Mouse (Mus musculus) midbrain, embryonic 13.5 days (tissue): ENCODE data around the gene Crispld2. TPM values are rescaled to one million over a fixed set of nuclear protein-coding genes. Genes with fewer than 3 reads are reported as not detected.

ENCODE experiments used
- ATAC-seq: fragments of 200-750 bp; cut with Nextera tagmentation; 2 replicates; pipeline ENCODE4 v1.8.0; 2017; ENCODE audit warnings: mild to moderate bottlenecking, moderate TSS enrichment, moderate library complexity
- H3K27ac ChIP-seq: fragments of 300-500 bp; sonication (generic); 2 replicates; pipeline ENCODE4 v1.5.1; 2015; ENCODE audit warnings: inconsistent platforms, mild to moderate bottlenecking, moderate library complexity
- H3K27me3 ChIP-seq: fragments of 300-500 bp; sonication (generic); 2 replicates; pipeline ENCODE4 v1.6.1; 2015; ENCODE audit warnings: mild to moderate bottlenecking, inconsistent platforms
- H3K36me3 ChIP-seq: fragments of 300-500 bp; sonication (generic); 2 replicates; pipeline ENCODE4 v1.6.1; 2015; ENCODE audit warnings: mild to moderate bottlenecking, inconsistent platforms
- H3K4me1 ChIP-seq: fragments of 300-500 bp; sonication (generic); replicated peaks from 2 replicates; pipeline ENCODE4 v1.6.1; 2015; ENCODE audit warnings: inconsistent platforms
- H3K4me2 ChIP-seq: fragments of 300-500 bp; sonication (generic); replicated peaks from 2 replicates; pipeline ENCODE4 v1.6.1; 2015; ENCODE audit warnings: moderate library complexity, mild to moderate bottlenecking, inconsistent platforms
- H3K4me3 ChIP-seq: fragments of 300-500 bp; sonication (generic); replicated peaks from 2 replicates; pipeline ENCODE4 v1.5.1; 2015; ENCODE audit warnings: mild to moderate bottlenecking, inconsistent platforms
- H3K9ac ChIP-seq: fragments of 300-500 bp; sonication (generic); replicated peaks from 2 replicates; pipeline ENCODE4 v1.6.1; 2015; ENCODE audit warnings: mild to moderate bottlenecking, inconsistent platforms
- H3K9me3 ChIP-seq: fragments of 300-500 bp; sonication (generic); 2 replicates; pipeline ENCODE4 v1.6.1; 2016; ENCODE audit warnings: mild to moderate bottlenecking, inconsistent platforms
- WGBS: fragments of 180-500 bp; shearing (Covaris S2); methylation state at CpG from one replicate; pipeline ENCODE4 v1.1.7; 2015; 5-methylcytosine and 5-hydroxymethylcytosine counted together
- polyA plus RNA-seq: library from polyadenylated mRNA; unstranded; fragments of >200 nt; fragmentation: Nextera tagmentation; extraction: Ambion mirVana; gene quantifications from 2 replicates; pipeline ENCODE4 v1.2.1, GENCODE M21; 2015

Gene Crispld2
- polyA plus RNA-seq, 1 experiment from 2014 or later, result 2.1 TPM

DNA sequence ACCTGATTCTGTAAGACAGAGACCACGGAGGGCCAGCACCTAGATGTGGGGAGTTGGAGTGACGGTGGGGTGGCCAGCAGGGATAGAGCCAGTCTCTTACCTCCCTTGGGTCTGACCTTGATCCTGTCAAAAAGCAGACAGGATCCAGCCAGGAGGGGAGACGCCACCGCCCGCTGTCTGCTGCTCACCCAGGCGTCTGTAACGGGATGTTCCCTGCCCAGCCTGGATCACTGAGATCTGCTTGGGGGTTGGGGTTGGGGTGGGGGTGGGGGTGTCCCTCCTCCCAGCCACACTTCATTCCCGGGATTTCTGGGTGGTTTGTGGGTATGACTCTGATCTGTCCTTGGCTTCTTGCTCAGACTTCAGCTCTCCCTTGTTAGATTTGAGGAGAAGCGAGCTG, 10.1 kb downstream of the Crispld2 start:
- Histone ChIP-seq H3K4me3 (no peak overlapping the region), H3K9ac (no peak overlapping the region), H3K4me1 (peaks cover 5% of the 10 kb centered on the region; the same call in 1 of the 2 replicates), H3K36me3 (no peaks in the 10 kb centered on the region), H3K4me2 (no peak overlapping the region), H3K27ac (no peak overlapping the region), H3K27me3 (no peaks in the 10 kb centered on the region), H3K9me3 (no peaks in the 10 kb centered on the region)
- no peak for ATAC-seq
- WGBS, result 54% methylated on average over 9 of the region's 9 CpGs

DNA sequence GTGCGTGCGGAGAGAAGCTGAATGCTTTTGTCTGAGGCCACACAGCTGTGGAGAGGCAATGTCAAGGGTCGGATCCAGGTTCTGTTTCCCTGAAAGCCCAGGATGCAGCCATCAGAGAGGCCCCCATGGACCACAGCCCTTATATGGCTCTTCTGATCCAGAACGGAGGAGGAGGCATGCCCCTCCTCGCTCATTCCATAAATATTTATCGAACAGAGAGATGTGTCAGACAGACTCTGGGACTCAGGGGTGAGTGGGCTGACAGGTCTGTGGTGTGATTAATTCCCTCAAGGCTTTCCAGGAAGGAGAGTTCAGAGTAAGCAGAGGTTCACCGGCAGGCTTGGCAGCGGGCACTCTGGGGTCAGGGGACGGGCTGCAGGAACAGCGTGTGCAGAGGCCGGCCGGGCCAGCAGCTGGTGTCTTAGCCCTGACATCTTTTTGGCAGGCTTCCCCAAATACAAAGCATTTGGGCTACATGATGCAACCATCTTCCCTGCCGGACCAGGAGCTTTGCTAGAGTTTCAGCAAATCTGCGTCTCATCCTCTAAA, 12.0 kb downstream of the Crispld2 start:
- Histone ChIP-seq H3K27ac (no peak overlapping the region), H3K9me3 (no peaks in the 10 kb centered on the region), H3K4me3 (no peak overlapping the region), H3K27me3 (no peaks in the 10 kb centered on the region), H3K4me1 (peaks cover 5% of the 10 kb centered on the region; the same call in 1 of the 2 replicates), H3K4me2 (no peak overlapping the region), H3K36me3 (no peaks in the 10 kb centered on the region), H3K9ac (no peak overlapping the region)
- 47% methylated on average over 14 of the region's 14 CpGs for WGBS
- ATAC-seq, result peak; percentile 43; the same call in 1 of the 2 replicates

DNA sequence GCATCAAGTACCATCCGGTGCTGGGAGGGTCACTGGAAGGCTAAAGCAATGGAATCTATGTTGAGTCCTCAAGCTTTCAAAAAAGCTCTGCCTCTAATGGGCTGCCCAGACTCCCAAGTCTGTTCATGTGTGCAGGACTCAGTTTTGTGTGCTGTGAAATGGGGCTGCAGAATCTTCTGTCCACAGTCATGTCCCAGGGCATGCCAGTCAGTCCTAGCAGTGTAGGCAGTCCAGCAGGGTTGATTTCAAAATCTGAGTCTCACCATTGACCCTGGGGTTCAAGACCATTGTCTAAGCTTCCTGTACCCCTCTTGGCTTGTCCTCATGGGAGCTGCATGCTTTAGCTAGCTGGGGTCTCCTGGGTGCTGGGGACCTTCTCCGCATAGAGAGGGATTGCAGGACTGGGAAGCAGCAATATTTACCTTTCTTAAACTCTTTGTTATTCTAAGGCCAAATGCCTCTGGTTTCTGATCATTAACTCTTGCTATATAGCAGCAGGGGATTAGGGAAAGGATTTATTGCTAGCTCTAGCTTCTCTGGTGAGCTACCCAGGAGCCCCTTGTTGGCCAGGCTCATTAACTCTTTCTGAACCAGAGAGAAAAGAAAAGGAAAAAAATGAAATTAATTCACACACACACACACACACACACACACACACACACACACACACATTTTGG, 12.6 kb downstream of the Crispld2 start:
- ATAC-seq, result no peak
- H3K27ac ChIP-seq, result no peak overlapping the region
- H3K9ac ChIP-seq, result no peak overlapping the region
- no peak overlapping the region for H3K4me3 ChIP-seq
- H3K9me3 ChIP-seq, result no peaks in the 10 kb centered on the region
- 49% methylated on average over 2 of the region's 2 CpGs for WGBS
- no peaks in the 10 kb centered on the region for H3K27me3 ChIP-seq
- peaks cover 5% of the 10 kb centered on the region; the same call in 1 of the 2 replicates for H3K4me1 ChIP-seq
- no peaks in the 10 kb centered on the region for H3K36me3 ChIP-seq
- H3K4me2 ChIP-seq, result no peak overlapping the region

DNA sequence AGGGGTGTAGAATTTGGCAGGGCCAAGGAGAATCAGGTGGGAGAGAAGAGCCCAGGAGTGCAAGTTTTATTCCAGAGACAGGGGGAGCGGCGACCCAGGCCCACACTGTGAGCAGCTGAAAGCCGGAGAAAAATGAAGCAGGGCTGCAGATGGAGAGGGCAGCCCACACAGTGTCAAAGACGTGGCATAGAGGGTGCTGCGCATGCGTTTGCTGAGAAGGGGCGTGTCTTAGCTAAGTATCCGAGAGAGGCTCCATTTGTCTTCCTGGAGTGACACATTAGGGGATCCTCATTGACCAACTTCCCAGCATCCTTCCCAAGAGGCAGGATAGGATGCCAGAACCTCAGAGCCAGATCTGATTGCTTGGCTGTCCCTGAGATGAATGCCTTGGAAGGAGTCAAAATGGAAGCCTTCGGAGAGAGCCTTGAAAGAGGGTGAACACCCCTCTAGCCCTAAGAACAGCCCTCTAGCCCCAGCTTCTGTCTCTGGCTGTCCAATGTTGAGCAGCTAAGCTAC, 14.5 kb downstream of the Crispld2 start:
- H3K4me1 ChIP-seq, result peaks cover 5% of the 10 kb centered on the region; the same call in 1 of the 2 replicates
- no peaks in the 10 kb centered on the region for H3K9me3 ChIP-seq
- H3K4me3 ChIP-seq, result no peak overlapping the region
- WGBS, result 43% methylated on average over 9 of the region's 9 CpGs
- ATAC-seq, result no peak
- peaks cover 3% of the 10 kb centered on the region; the same call in 1 of the 2 replicates for H3K27me3 ChIP-seq
- H3K4me2 ChIP-seq, result no peak overlapping the region
- no peaks in the 10 kb centered on the region for H3K36me3 ChIP-seq
- H3K27ac ChIP-seq, result no peak overlapping the region
- no peak overlapping the region for H3K9ac ChIP-seq

DNA sequence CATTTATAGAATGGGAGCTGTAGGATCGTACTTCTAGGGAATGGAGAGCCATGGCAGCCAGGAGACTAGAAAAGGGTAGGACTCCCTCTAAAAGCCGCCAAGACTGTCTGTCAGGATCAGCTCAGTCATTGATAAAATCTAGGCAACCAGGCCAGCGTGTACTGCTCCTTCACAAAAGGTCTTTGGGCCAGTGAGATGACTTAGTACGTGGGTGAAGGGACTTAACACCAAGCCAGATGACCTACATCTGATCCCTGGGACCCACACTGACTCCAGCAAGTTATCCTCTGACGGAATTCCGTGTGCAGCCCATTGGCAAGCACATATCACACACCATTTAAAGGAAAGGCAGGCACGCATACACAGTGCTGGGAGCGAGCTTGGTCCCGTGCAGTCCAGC, 14.9 kb downstream of the Crispld2 start:
- no peak overlapping the region for H3K9ac ChIP-seq
- no peaks in the 10 kb centered on the region for H3K9me3 ChIP-seq
- no peak for ATAC-seq
- H3K4me1 ChIP-seq, result peaks cover 5% of the 10 kb centered on the region; the same call in 1 of the 2 replicates
- no peak overlapping the region for H3K27ac ChIP-seq
- peaks cover 3% of the 10 kb centered on the region; the same call in 1 of the 2 replicates for H3K27me3 ChIP-seq
- no peak overlapping the region for H3K4me2 ChIP-seq
- H3K4me3 ChIP-seq, result no peak overlapping the region
- 82% methylated on average over 9 of the region's 9 CpGs for WGBS
- no peaks in the 10 kb centered on the region for H3K36me3 ChIP-seq

DNA sequence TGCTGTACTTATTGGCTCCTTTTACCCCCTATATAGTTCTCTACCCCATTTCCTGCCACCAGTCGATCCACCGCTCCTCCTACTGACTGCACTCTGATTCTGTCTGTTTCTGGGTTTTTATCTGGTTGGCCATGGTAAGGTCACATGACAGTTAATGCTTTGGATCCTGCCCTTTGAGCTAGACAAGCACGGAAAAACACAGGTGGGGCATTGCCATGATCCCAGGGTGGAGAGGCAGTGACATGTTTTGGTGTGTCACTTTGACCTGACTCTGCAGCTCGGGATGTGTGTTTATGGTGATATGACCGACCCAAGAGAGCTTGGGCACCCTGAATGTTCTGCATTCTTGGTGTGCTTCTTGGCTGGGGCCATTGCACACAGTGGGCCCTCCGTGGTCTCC, 17.0 kb downstream of the Crispld2 start:
- peaks cover 5% of the 10 kb centered on the region; the same call in 1 of the 2 replicates for H3K4me1 ChIP-seq
- H3K4me3 ChIP-seq, result no peak overlapping the region
- 71% methylated on average over 6 of the region's 6 CpGs for WGBS
- H3K27ac ChIP-seq, result no peak overlapping the region
- no peaks in the 10 kb centered on the region for H3K9me3 ChIP-seq
- peaks cover 3% of the 10 kb centered on the region; the same call in 1 of the 2 replicates for H3K27me3 ChIP-seq
- no peak for ATAC-seq
- H3K4me2 ChIP-seq, result no peak overlapping the region
- H3K9ac ChIP-seq, result no peak overlapping the region
- no peaks in the 10 kb centered on the region for H3K36me3 ChIP-seq

DNA sequence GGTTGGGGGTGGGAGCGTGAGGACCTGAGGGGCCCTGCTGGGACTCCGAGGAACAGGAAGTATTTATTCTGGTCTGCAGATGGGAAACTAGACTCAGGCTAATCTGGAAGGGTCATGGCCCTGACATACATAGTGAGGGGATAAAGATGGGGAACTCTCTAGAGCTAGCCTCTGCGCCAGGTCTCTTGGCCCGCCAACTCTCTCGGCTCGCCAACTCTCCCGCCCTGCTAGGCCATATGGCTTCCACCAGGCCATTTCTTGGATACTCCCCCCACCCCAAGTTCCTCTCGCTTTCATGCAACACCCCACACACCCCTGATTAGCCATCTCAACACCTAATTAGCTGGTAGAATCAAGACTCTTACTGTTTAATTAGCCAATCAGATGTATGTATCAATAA, 20.3 kb downstream of the Crispld2 start:
- WGBS, result 91% methylated on average over 8 of the region's 8 CpGs
- no peak; the same call in 1 of the 2 replicates for ATAC-seq
- peaks cover 4% of the 10 kb centered on the region; the same call in 1 of the 2 replicates for H3K4me1 ChIP-seq

DNA sequence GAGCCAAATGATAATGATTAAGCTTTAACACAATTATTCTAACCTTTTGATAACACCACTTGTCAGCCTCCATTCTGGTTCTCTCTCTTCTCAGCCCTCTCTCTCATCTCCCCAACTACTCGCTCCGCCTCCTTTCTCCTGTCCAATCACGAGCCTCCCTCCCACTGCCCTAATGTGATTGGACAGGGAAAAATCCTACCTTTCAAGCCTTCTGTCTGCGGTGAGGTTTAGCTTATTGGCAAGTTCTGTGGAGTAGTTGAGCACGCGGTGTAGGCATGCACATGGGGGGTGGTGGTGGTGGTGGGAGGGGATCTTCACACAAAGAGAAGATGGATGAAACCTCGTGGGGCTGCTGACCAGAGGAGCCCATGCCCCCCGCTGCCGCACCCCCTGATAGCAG, 20.7 kb downstream of the Crispld2 start:
- H3K27me3 ChIP-seq, result peaks cover 3% of the 10 kb centered on the region; the same call in 1 of the 2 replicates
- no peak for ATAC-seq
- WGBS, result 28% methylated on average over 9 of the region's 9 CpGs
- H3K27ac ChIP-seq, result no peak overlapping the region
- H3K36me3 ChIP-seq, result no peaks in the 10 kb centered on the region
- H3K4me1 ChIP-seq, result peaks cover 4% of the 10 kb centered on the region; the same call in 1 of the 2 replicates
- H3K4me2 ChIP-seq, result no peak overlapping the region
- H3K4me3 ChIP-seq, result no peak overlapping the region
- no peak overlapping the region for H3K9ac ChIP-seq
- no peaks in the 10 kb centered on the region for H3K9me3 ChIP-seq

More for the DNA sequence above, 20.3 kb downstream of the Crispld2 start:
- Histone ChIP-seq H3K4me3 (no peak overlapping the region), H3K9me3 (no peaks in the 10 kb centered on the region), H3K27ac (no peak overlapping the region), H3K4me2 (no peak overlapping the region), H3K27me3 (peaks cover 3% of the 10 kb centered on the region; the same call in 1 of the 2 replicates), H3K36me3 (no peaks in the 10 kb centered on the region), H3K9ac (no peak overlapping the region)

DNA sequence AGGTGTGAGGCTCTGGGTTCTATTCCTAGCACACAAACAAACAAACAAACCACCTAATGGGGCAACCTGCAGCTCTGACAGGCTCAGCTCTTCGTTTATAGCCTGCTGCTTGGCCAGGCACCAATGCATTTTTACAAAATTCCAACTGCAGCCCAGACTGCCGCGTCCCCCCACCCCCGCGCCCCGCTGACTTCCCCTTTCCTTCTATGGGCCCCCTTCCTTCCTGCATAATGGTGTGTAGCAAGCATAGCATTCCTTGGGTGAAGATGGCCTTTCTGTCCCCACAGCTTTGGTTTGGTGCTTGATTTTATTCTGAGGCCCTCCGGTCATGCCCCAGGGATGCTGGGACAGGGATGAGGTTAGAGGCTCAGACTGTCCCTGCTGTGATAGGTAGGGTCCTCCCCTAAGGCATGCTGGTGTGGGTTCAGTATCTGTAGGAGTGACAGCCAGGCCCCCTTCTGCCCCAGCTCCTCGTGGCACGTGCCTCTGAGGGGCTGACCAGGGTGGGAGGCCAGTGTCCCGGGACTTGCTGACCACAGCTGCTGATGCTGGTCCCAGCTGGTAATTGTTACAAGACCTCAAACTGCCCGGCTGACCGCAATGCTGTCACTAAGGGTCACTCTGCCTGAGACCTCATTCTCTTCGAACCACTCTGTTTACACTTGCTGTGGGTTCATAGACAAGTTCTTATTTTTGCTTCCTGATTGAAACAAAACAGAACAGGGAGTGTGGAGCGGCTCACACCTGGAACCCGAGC, 22.2 kb downstream of the Crispld2 start:
- peaks cover 3% of the 10 kb centered on the region; the same call in 1 of the 2 replicates for H3K27me3 ChIP-seq
- H3K4me3 ChIP-seq, result no peak overlapping the region
- H3K9me3 ChIP-seq, result no peaks in the 10 kb centered on the region
- 81% methylated on average over 15 of the region's 15 CpGs for WGBS
- H3K4me1 ChIP-seq, result peaks cover 10% of the 10 kb centered on the region; the same call in 1 of the 2 replicates
- no peak overlapping the region for H3K27ac ChIP-seq
- no peak overlapping the region for H3K9ac ChIP-seq
- no peaks in the 10 kb centered on the region for H3K36me3 ChIP-seq
- H3K4me2 ChIP-seq, result no peak overlapping the region
- no peak for ATAC-seq

DNA sequence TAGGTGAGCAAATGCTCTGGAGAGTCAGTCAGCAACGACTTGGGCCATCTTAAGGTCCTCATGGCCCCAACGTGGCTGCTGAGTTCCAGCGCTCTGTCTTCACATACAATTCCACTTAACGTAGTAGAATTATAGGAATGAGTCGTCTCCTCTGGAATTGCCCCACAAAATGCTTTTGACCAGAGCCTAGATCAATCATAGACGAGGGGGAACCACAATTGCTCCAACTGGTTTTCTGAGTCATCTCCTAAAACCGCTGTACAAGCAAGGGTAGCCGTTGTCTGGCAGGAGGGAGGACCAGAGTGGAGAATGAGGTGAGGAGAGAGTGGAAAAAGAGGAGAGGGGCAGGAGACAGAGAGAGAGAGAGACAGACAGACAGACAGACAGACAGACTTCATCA, 23.7 kb downstream of the Crispld2 start:
- peaks cover 17% of the 10 kb centered on the region; the same call in 1 of the 2 replicates for H3K4me1 ChIP-seq
- WGBS, result 91% methylated on average over 8 of the region's 8 CpGs
- H3K4me3 ChIP-seq, result no peak overlapping the region
- no peaks in the 10 kb centered on the region for H3K36me3 ChIP-seq
- no peaks in the 10 kb centered on the region for H3K9me3 ChIP-seq
- no peaks in the 10 kb centered on the region for H3K27me3 ChIP-seq
- H3K4me2 ChIP-seq, result no peak overlapping the region
- no peak overlapping the region for H3K27ac ChIP-seq
- H3K9ac ChIP-seq, result no peak overlapping the region
- no peak for ATAC-seq

DNA sequence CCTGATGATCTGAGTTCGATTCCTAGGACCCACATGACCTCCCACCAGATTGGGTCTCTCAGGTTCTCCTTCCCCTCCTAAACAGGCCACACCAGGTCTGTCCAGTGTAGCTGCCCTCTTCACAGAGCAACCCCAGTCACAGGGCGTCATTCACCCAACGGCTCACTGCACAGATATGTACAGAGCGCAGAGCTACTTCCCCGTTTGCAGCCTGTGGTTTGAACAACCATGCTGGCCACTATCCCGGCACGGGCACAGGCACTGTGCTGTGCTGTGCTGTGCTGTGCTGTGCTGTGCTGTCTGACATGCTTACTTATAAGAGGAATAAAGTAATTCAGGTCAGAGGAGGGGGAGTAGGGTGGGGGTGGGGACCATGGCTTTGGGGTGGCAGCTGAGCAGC, 24.2 kb downstream of the Crispld2 start:
- Histone ChIP-seq H3K36me3 (no peaks in the 10 kb centered on the region), H3K9me3 (no peaks in the 10 kb centered on the region), H3K27ac (no peak overlapping the region), H3K27me3 (no peaks in the 10 kb centered on the region), H3K9ac (no peak overlapping the region), H3K4me3 (no peak overlapping the region), H3K4me1 (peaks cover 17% of the 10 kb centered on the region; the same call in 1 of the 2 replicates), H3K4me2 (no peak overlapping the region)
- no peak for ATAC-seq
- WGBS, result 81% methylated on average over 7 of the region's 7 CpGs

DNA sequence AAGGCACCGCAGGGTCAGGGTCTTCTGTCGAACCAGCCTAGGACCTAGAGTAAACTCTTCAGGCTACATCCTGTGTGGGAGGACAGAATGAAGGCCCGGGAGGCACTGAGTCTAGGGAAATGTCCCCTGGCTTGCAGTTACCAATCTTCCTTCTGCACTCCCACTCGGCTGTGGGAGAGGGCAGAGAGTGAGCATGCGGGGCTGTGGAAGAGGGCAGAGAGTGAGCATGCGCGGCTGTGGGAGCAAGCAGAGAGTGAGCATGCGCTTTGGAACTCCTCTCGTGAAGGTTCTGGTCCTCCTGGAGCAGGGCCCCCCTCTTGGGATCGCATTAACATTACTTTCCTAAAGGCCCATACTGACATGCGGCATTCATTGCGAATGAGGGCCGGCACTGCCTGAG, 25.1 kb downstream of the Crispld2 start:
- Histone ChIP-seq H3K4me3 (no peak overlapping the region), H3K36me3 (no peaks in the 10 kb centered on the region), H3K27me3 (no peaks in the 10 kb centered on the region), H3K9ac (no peak overlapping the region), H3K27ac (no peak overlapping the region), H3K4me1 (peaks cover 17% of the 10 kb centered on the region; the same call in 1 of the 2 replicates), H3K9me3 (no peaks in the 10 kb centered on the region), H3K4me2 (no peak overlapping the region)
- WGBS, result 93% methylated on average over 13 of the region's 13 CpGs
- no peak for ATAC-seq
